Mouse (Mus musculus) lung, postnatal 0 days (tissue): ENCODE measurements at regions not wholly inside any gene's neighbourhood (a gene's known extent, or its start where the extent isn't known, plus 50 kb on each side); places are given as distances from the start of the nearest gene placed in this dataset.

ENCODE experiments used
- CTCF ChIP-seq: IDR thresholded peaks from 2 replicates; pipeline ENCODE4 v1.5.1; 2016; ENCODE audit warnings: antibody characterized with exemption, mild to moderate bottlenecking
- EP300 ChIP-seq: IDR thresholded peaks from 2 replicates; pipeline ENCODE4 v1.6.1; 2016; ENCODE audit warnings: antibody characterized with exemption, mild to moderate bottlenecking, control low read depth

DNA sequence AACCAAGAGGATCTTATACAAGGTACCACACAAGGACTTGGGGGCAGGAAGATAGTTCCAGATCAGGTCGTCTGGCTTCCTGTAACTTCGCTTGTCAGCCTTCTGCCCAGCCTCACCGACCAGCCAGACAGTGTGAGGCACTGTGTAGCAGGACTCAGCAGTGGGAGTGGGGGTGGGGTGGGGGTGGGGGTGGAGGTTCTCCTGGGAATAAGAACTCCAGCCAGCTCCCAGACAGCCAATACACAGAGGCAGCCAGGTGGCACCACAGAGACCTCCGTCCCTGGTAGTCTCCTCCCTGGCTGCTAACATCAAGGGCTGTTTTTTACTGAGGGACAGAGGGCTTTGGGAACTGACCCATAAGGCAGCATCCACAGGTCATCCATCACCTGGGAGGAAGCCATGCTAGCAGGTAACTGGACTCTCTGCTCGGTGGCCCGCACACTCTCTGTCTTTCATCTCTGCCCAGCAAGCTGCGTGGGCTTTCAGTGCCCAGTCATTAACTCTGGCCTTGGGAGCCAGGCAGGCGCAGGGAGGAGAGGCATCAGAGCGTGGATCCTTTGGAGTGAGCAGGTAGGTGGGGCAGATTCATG, 60.3 kb upstream of the Wnt4 start:
- TF ChIP-seq CTCF (no peak), EP300 (no peak)
